Mouse (Mus musculus) c-Kit-positive CD71-positive TER-119-positive erythroid progenitor cells, embryonic 14.5 days (primary cell): ENCODE measurements around the gene Cadps.

Experiments used
- DNase-seq: peaks from one replicate; pipeline ENCODE4 v3.0.0-alpha.2; 2013; ENCODE audit warnings: low spot score

Gene Cadps

DNA sequence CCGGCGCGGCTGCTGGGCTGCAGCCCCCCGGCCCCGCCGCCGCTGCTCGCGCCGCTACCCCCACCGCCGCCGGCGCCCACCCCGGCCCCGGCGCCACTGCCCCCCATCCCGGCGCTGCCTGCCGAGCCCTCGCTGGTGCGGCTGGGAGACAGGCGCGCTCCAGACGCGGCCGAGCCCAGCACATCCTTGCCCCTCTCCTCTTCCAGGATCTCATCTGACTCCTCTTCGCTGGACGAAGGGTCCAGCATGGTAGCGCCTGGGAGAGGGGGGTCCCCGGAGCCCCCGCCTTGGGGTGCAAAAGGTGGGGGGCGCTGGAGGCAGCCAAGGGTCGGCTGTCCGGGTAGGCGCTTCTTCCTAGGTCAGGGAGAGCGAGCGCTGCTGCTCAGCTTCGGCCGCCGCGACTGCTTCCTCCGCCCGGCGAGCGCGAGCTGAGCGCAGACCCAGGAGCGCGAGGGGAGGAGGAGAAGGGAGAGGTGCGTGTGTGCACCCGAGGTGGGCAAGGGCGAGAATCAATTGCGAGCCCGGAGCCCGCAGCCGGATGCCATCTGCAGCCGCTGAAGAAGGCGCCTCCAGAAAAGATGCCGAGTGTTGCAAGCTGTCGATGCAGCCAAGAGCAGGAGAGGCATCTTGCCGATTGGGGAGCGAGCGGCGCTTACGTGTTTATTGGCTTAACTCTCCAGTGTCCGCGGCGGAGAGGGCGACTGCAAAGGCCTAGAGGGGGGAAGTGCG lies at the start of gene Cadps:
TSS of gene Cadps (minus strand) at position 589 of the 729 bp plus-strand sequence.
- DNase-seq, result no peak

DNA sequence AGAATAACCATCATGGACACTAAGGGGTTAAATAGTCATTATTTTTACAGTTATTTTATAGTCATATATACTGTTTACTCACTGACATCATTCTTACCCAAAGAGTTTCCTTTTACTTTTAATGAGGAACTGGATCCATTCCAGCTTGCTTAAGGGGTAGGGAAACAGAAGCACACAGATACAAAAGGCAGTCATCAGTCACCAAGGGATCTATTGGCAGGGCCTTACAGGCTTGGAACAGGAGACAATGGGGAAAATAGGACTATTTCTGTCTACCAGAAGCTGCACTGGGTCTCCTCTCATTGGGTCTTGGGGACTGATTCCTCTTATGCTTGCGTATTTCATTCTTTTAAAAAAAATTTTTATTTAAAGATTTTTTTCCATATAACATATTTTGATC lies 46.7 kb upstream of the Cadps start:
- no peak for DNase-seq

GRCm38 (mm10) chr14:12865258-12865657 lies 42.4 kb upstream of the Cadps start:
- no peak for DNase-seq

GRCm38 (mm10) chr14:12843860-12844259 lies 21.0 kb upstream of the Cadps start:
- DNase-seq, result no peak

DNA sequence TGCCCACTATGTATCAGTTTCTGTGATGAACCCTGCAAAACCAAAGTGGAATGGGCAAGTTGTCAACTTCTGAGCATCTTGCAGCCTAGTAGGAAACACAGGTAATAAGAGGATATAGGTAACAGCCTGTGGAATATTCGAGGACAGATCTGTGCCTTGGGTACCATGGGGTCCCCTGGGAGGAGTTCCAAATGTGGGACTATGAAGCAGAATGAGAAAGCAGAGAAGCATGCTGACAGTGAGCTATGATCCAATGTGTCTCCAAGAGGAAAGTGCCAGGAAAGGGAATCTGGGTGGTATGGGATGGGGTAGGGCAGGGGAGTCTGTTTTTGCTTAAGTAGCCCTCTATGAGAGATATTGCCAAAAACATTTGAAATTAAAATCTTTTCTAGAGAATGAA lies 16.6 kb upstream of the Cadps start:
- DNase-seq, result no peak

- no peak for DNase-seq
Observed at GRCm38 (mm10) chr14:12838949-12839348, 16.1 kb upstream of the Cadps start.

- DNase-seq, result no peak
Observed at GRCm38 (mm10) chr14:12838323-12838722, 15.4 kb upstream of the Cadps start.

DNA sequence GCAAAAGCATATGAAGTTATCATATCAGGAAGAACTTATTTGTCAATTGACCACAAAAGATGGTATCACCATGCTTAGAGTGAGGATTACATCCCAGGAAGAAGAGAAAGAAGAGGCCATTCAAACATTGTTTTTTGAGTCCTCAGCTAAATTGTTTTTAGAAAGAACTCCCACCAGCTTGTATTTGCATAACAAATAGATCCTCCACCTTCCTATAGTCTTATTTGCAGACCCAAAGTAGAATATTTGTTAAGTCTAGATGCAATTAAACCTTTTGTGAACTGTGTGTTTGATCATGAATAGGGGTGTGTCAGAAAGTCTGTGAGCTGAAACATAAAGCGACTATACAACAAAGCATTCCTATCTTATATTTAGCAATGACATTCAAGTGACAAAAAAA lies 15.0 kb upstream of the Cadps start:
- no peak for DNase-seq

DNA sequence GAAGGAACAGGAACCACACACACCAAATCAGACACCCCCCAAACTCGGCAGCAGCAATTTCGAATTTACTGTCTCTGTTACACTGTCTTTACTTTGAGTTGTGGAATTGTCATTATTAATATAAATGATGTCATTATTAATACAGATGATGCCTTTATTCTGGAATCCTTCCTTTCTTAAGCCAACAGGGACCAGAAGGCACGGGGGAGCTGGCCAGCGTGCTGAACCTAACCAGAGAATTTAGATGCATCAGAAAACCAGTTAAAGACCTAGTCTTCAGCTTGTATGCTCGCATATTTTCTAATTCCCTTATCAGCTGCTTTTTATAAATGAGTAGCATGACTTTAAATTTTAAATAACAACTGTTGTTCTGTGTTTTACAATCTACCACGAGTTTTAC lies 902 bp upstream of the Cadps start:
- DNase-seq, result peak; percentile 2

- no peak for DNase-seq
Observed at GRCm38 (mm10) chr14:12821831-12822490, 918 bp downstream of the Cadps start.

DNA sequence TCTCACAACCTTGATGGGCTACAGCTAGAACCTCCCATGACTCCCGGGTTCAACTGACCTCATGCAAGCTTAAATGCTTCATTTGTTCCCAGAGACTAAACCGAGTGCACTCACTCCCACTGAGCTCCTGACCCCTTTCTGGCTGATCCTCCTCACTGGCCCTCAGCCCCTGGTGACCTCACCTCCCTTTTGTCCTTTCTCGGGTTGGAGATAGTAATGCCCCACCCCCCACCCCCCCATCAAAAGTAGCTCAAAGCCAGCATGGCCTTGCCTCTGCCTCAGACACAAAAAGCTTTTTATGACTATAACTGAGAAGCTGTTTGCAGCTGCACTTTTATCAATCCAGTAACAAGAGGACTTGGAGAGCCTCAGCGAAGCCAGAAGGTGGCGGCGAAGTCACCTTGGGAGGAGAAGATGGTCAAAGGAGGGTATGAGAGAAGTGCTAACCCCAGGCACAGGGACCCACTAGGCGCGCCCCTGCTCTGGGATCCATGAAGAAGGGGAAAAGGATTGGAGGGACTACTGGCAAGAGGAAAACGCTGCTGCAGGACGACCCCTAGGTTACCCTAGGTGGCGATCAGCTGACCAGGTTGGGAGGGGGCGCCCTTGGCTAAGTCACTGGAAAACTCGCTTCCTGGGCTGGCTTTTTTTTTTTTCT lies 1.6 kb downstream of the Cadps start:
- DNase-seq, result no peak

GRCm38 (mm10) chr14:12820149-12820548 lies 2.7 kb downstream of the Cadps start:
- DNase-seq, result no peak

GRCm38 (mm10) chr14:12818442-12818841 lies 4.4 kb downstream of the Cadps start:
- no peak for DNase-seq

DNA sequence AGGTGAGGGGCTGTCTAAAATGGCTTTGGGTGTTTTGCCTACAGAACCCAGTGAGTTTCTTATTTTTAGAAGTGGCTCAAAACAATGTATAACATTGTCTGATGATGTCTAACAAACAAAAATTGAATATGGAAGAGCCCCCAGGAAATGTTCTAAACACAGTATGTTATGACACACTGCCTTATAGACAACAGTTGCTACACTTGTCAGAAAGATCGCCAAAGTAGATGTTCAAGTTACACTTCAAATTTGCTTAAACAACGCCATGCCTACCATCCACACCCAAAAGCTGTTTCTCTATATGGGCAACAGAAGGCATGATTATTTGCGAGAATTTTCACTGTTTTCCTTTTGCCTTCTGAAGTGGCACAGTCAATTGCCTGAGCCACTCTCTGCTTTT lies 10.8 kb downstream of the Cadps start:
- DNase-seq, result no peak

GRCm38 (mm10) chr14:12802995-12803394 lies 19.9 kb downstream of the Cadps start:
- no peak for DNase-seq

- DNase-seq, result no peak
Observed at GRCm38 (mm10) chr14:12801100-12801499, 21.8 kb downstream of the Cadps start.

DNA sequence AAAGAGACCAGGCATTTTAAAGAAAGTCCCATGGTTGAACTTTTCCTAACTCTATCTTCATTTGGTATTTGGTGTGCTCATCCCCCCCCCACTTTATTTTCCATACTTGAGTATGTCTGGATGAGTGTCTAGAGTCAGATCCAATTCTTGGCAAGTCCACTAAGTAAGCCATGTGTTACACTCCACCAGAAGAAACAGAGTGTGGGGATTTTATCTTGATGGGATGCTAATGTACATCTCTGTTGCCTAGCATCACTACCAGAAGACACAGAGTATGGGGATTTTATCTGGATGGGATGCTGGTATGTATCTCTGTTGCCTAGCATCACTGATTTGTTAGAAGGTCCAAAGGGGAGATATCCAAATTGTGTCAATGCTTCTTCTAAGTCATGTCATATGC lies 24.0 kb downstream of the Cadps start:
- DNase-seq, result no peak

DNA sequence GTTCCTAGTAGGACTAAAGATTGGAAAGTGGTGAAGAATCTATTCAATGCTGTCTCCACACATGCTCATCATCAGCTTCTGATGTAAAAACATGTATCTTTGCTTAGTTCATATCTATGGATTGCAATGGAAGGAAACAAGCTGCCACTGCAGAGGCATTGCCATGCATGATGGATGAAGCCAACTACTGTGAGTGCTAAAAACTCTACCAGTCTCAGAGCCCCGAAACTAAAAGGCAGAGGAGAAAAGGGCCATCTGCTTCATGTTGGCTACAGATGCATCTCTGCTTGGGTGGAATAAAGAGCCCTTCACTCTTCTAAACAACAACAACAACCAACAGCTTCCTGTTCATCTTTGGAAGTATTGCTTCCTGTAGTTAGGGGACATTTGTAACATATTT lies 38.6 kb downstream of the Cadps start:
- no peak for DNase-seq

- DNase-seq, result no peak
Observed at GRCm38 (mm10) chr14:12780016-12780415, 42.9 kb downstream of the Cadps start.

- DNase-seq, result no peak
Observed at GRCm38 (mm10) chr14:12777990-12778389, 44.9 kb downstream of the Cadps start.

DNA sequence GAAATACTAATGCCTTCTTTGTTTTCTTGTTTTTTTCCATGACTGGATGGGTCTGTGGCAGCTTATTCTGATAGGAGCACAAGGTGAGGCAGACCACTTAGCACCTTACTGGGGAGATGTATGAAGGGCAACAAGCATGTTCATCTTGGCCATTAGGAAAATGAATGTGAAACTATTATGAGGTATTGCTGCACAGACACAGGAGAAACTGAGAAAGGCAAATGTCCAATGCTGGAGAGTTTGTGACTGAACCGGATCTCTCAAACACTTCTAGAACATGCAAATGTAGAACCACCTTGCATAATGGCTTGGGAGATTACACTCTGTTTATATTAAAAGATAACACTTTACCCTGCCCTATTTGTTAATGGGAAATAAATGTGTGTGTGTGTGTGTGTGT lies 54.0 kb downstream of the Cadps start:
- no peak for DNase-seq

DNA sequence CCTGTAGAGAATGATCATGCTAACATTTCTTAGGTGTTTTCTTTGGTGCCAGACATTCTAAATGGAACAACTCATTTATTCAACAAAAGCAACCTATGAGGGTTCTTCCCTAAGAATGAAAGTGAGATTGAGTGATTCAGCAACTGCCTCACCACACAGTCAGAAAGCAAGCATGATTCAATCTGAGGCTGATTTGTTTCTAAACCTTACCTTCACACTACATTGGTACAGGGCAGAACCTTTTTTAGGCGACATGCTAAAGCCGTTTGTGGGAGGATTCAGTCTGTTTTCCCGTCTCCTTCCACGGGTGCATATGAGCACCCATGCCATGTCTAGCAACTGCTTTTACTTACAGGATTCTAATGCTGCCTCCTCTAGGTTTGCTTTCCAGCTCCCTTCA lies 69.6 kb downstream of the Cadps start:
- DNase-seq, result no peak

DNA sequence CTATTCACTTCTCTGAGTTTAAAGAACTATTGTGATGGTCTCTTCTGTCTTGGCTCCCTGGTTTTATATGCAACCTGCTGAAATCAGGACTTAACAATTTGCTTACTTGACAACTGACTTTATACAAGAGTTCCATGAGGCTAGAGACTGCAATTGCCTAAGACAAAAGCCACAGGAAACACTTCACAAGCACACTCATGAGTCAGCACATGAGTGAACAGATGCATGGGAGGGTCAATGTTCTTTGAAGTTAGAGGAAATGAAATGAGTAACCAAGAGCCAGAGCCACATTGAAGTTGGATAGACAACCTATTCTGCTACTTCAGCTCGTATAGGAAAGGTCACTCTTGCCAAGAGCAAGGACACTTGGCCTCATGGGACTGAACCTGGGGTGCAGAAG lies 71.1 kb downstream of the Cadps start:
- no peak for DNase-seq
